Mouse (Mus musculus): Measurements from ENCODE around the gene Tmem117.

DNA sequence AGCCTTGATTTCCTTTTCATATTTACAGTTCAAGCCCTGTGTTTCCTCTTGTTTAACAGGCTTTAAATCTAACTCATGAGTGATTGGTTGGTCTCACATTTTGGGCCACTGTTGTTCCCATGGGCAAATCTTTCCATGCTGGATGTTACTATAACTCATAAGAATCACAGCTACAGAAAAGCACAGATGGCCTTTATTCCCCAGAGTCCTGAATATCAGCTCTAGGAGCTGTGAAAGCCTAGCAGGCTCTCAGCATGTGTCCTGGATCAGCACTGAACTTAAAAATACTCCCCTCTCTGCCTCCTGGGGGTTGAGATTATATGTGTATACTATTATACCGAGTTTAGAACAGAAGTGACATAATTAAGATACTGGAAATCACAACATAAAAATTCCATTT is 292.6 kb downstream of the Tmem117 start:
- TF ChIP-seq CTCF (IDR thresholded peaks at IDR 0.05 in 2 of 3, conservative IDR thresholded peaks at IDR 0.05 in 1 of 3; ENCODE audit: control insufficient read depth in 1 of 3, insufficient read depth in 1 of 3, low read depth in 2 of 3, low read length in 3 of 3, poor library complexity in 1 of 3, severe bottlenecking in 1 of 3): no peak
- no peak for TF ChIP-seq POLR2A (IDR thresholded peaks at IDR 0.05; ENCODE audit: control insufficient read depth in 1 of 2, insufficient read depth in 1 of 2, low read depth in 1 of 2, low read length in 2 of 2, poor library complexity in 1 of 2)
- TF ChIP-seq ETS1 (IDR thresholded peaks at IDR 0.05; ENCODE audit: low read depth, low read length): no peak
- no peak for TF ChIP-seq CHD1 (IDR thresholded peaks at IDR 0.05; ENCODE audit: low read depth, low read length)
- TF ChIP-seq POLR2AphosphoS2 (IDR thresholded peaks at IDR 0.05; ENCODE audit: low read length): no peak
- TF ChIP-seq EP300 (IDR thresholded peaks at IDR 0.05; ENCODE audit: low read depth in 1 of 2, low read length in 2 of 2): no peak
- TF ChIP-seq TAL1 (IDR thresholded peaks at IDR 0.05; ENCODE audit: low read length): no peak
- no peak for TF ChIP-seq ZC3H11A (IDR thresholded peaks at IDR 0.05; ENCODE audit: low read depth, low read length)
- no peak for TF ChIP-seq MXI1 (IDR thresholded peaks at IDR 0.05; ENCODE audit: low read depth, low read length)
- no peak for TF ChIP-seq ZKSCAN1 (IDR thresholded peaks at IDR 0.05; ENCODE audit: low read depth, low read length)
- TF ChIP-seq TCF12 (IDR thresholded peaks at IDR 0.05; ENCODE audit: low read depth, low read length): no peak
- no peak for TF ChIP-seq MAX (IDR thresholded peaks at IDR 0.05; ENCODE audit: low read length)
- no peak for TF ChIP-seq E2F4 (IDR thresholded peaks at IDR 0.05; ENCODE audit: borderline replicate concordance, low read depth, low read length)
